In the genomic region with DNA sequence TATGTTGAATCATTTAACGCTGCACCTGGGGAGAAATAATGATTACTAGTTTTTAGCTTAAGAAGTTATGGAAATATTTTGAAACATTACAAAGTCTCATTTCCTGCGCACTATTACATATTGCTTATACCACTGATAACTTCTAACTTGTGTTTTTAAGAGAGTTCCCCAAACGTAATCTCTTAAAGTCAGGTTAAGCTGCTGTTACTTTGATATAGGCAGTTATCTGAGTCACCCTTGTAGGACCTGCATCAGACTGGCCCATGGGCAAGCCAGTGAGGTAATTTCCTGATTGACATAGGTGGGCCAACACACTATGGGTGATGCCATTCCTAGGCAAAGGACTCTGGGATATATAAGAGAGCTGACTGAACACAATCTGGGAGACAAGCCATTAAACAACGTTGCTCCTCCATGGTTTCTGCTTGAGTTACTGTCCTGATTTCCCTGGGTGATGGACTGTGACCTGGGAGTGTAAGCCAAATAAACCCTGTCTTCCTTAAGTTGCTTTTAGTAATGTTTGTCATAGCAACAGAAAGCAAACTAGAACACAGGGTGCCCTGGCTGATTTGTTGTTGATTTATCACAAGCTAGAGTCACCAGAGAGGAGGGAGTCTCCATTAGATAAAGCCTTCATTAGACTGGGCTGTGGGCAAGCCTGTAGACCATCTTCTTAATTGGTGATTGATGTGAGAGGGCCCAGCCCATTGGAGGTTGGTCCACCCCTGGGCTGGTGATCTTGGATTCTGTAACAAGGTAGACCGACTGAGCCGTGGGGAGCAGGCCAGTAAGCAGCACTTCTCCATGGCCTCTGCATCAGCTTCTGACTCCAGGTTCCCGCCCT, we compare ENCODE assay signal across 24 mouse cellular contexts.
DNase-seq lines count a peak whose midpoint lies in the region; ATAC-seq and TF ChIP-seq lines count a peak whose summit lies in the region.
"Had no signal": no experiment of that assay in that cellular context is flagged by ENCODE, and none has a peak within 500 bp of the region (broad histone marks: within the 10 kb centered on the region; RNA-seq: fewer than 3 reads in every experiment).

No protein-coding gene starts in this region.

- no peak for TF ChIP-seq CTCF in kidney, postnatal 0 days (IDR thresholded peaks at IDR 0.05; ENCODE audit: low read depth)
- no peak for TF ChIP-seq CTCF in stomach, postnatal 0 days (IDR thresholded peaks at IDR 0.05; ENCODE audit: low read depth)

- WGBS in kidney, embryonic 15.5 days, result 68% methylated on average over 7 of the region's 7 CpGs
- 69% methylated on average over 7 of the region's 7 CpGs for WGBS in kidney, postnatal 0 days
- WGBS in stomach, postnatal 0 days, result 85% methylated on average over 7 of the region's 7 CpGs
- WGBS in midbrain, embryonic 13.5 days, result 91% methylated on average over 7 of the region's 7 CpGs

- ATAC-seq in kidney, embryonic 15.5 days (replicated peaks; ENCODE audit: low FRiP score), result peak; percentile 79
- ATAC-seq in kidney, postnatal 0 days (replicated peaks; ENCODE audit: low FRiP score, low read depth), result peak; percentile 49; the same call in 1 of the 2 replicates
- ATAC-seq in stomach, postnatal 0 days (ENCODE audit: low FRiP score, low TSS enrichment), result peak; percentile 49; the same call in 1 of the 2 replicates
- no peak for ATAC-seq in midbrain, embryonic 13.5 days
- ATAC-seq: activated CD4-positive, CD25-positive, alpha-beta regulatory T cell, adult 4 months; forebrain, embryonic 14.5 days; forebrain, embryonic 16.5 days; Patski had no signal

- H3K9ac ChIP-seq in kidney, embryonic 15.5 days, result no peak overlapping the region
- no peak overlapping the region for H3K9ac ChIP-seq in kidney, postnatal 0 days (ENCODE audit: low read depth, low read length)
- no peak overlapping the region for H3K9ac ChIP-seq in stomach, postnatal 0 days (ENCODE audit: low read length)
- no peak overlapping the region for H3K9ac ChIP-seq in midbrain, embryonic 13.5 days (replicated peaks)
- H3K9ac ChIP-seq: embryonic facial prominence, embryonic 12.5 days; forebrain, embryonic 12.5 days had no signal

- no peak overlapping the region for H3K4me2 ChIP-seq in kidney, embryonic 15.5 days
- H3K4me2 ChIP-seq in kidney, postnatal 0 days (ENCODE audit: low read length), result no peak overlapping the region
- H3K4me2 ChIP-seq in stomach, postnatal 0 days (replicated peaks; ENCODE audit: low read depth), result no peak overlapping the region
- H3K4me2 ChIP-seq in midbrain, embryonic 13.5 days (replicated peaks), result no peak overlapping the region
- H3K4me2 ChIP-seq: embryonic facial prominence, embryonic 12.5 days; forebrain, embryonic 12.5 days had no signal

- DNase-seq in heart, adult 11 months, result peak; percentile 72
- no peak for DNase-seq in heart, adult 8-10 months (ENCODE audit: low spot score)
- DNase-seq in kidney, adult 9 months, result no peak
- DNase-seq in kidney, postnatal 0 days (ENCODE audit: low spot score), result peak; percentile 39
- DNase-seq in kidney, postnatal 36 days, result no peak
- no peak for DNase-seq in stomach, postnatal 0 days (ENCODE audit: low spot score)
- DNase-seq: adrenal gland, adult 8-10 months; adrenal gland, postnatal 14 days; adrenal gland, postnatal 36 days; cerebellum, adult 11-12 months; cerebellum, adult 2 months; cerebellum, adult 9-10 months; cerebellum, postnatal 10 days; cerebellum, postnatal 25 days had no signal

- H3K27ac ChIP-seq in kidney, embryonic 15.5 days, result no peak overlapping the region
- no peak overlapping the region for H3K27ac ChIP-seq in kidney, postnatal 0 days
- H3K27ac ChIP-seq in stomach, postnatal 0 days (replicated peaks), result no peak overlapping the region
- no peak overlapping the region for H3K27ac ChIP-seq in midbrain, embryonic 13.5 days
- H3K27ac ChIP-seq: embryonic facial prominence, embryonic 10.5 days; embryonic facial prominence, embryonic 12.5 days; forebrain, embryonic 10.5 days; forebrain, embryonic 12.5 days had no signal

- H3K27me3 ChIP-seq in kidney, embryonic 15.5 days, result no peaks in the 10 kb centered on the region
- H3K27me3 ChIP-seq in kidney, postnatal 0 days (ENCODE audit: insufficient read depth, low read length), result no peaks in the 10 kb centered on the region
- H3K27me3 ChIP-seq in stomach, postnatal 0 days (ENCODE audit: control insufficient read depth, insufficient read depth, low read length), result no peaks in the 10 kb centered on the region
- H3K27me3 ChIP-seq in midbrain, embryonic 13.5 days, result no peaks in the 10 kb centered on the region
- H3K27me3 ChIP-seq: embryonic facial prominence, embryonic 12.5 days; forebrain, embryonic 12.5 days; Patski had no signal

- no peaks in the 10 kb centered on the region for H3K36me3 ChIP-seq in kidney, embryonic 15.5 days
- H3K36me3 ChIP-seq in kidney, postnatal 0 days (ENCODE audit: insufficient read depth, low read length), result no peaks in the 10 kb centered on the region
- H3K36me3 ChIP-seq in stomach, postnatal 0 days (ENCODE audit: control insufficient read depth, insufficient read depth, low read length), result no peaks in the 10 kb centered on the region
- H3K36me3 ChIP-seq in midbrain, embryonic 13.5 days, result no peaks in the 10 kb centered on the region
- H3K36me3 ChIP-seq: embryonic facial prominence, embryonic 10.5 days; embryonic facial prominence, embryonic 12.5 days; forebrain, embryonic 10.5 days; forebrain, embryonic 12.5 days had no signal

- no peaks in the 10 kb centered on the region for H3K9me3 ChIP-seq in kidney, embryonic 15.5 days (replicated peaks)
- H3K9me3 ChIP-seq in kidney, postnatal 0 days (replicated peaks; ENCODE audit: low read length), result no peaks in the 10 kb centered on the region
- H3K9me3 ChIP-seq in stomach, postnatal 0 days (ENCODE audit: control insufficient read depth, low read length), result no peaks in the 10 kb centered on the region
- no peaks in the 10 kb centered on the region for H3K9me3 ChIP-seq in midbrain, embryonic 13.5 days
- H3K9me3 ChIP-seq: embryonic facial prominence, embryonic 10.5 days; embryonic facial prominence, embryonic 12.5 days; forebrain, embryonic 10.5 days; forebrain, embryonic 12.5 days had no signal

- no peak for TF ChIP-seq EP300 in stomach, postnatal 0 days (optimal IDR thresholded peaks at IDR 0.05)

- no peaks in the 10 kb centered on the region for H3K4me1 ChIP-seq in kidney, embryonic 15.5 days
- H3K4me1 ChIP-seq in kidney, postnatal 0 days (replicated peaks; ENCODE audit: insufficient read depth, low read length), result no peaks in the 10 kb centered on the region
- H3K4me1 ChIP-seq in stomach, postnatal 0 days (replicated peaks; ENCODE audit: control insufficient read depth, insufficient read depth), result no peaks in the 10 kb centered on the region
- 0 out of 2 replicates have a peak, but pooled peaks cover 3% of the 10 kb centered on the region for H3K4me1 ChIP-seq in midbrain, embryonic 13.5 days (replicated peaks)
- H3K4me1 ChIP-seq: embryonic facial prominence, embryonic 12.5 days had no signal

- no peak overlapping the region for H3K4me3 ChIP-seq in kidney, embryonic 15.5 days (replicated peaks)
- no peak overlapping the region for H3K4me3 ChIP-seq in kidney, postnatal 0 days (replicated peaks; ENCODE audit: low read depth, low read length)
- no peak overlapping the region for H3K4me3 ChIP-seq in stomach, postnatal 0 days (ENCODE audit: low read depth, low read length)
- no peak overlapping the region for H3K4me3 ChIP-seq in midbrain, embryonic 13.5 days (replicated peaks)
- H3K4me3 ChIP-seq: embryonic facial prominence, embryonic 10.5 days; embryonic facial prominence, embryonic 12.5 days; forebrain, embryonic 10.5 days; forebrain, embryonic 12.5 days had no signal

Comparison
In these comparisons a context has a peak if more than half of its experiments do, and no peak if none do; other contexts are left out.
1. DNase-seq: peak in heart, adult 11 months (single experiment) and kidney, postnatal 0 days (single experiment); none in heart, adult 8-10 months (single experiment), kidney, adult 9 months (single experiment), kidney, postnatal 36 days (0 of 2) and stomach, postnatal 0 days (single experiment).